Mouse (Mus musculus): Measurements from ENCODE around the gene Lbhd2. TPM values are rescaled to one million over a fixed set of nuclear protein-coding genes. Genes with fewer than 3 reads are reported as not detected.

Gene Lbhd2
- total and polyA plus RNA-seq, 3 experiments, result not detected

GRCm38 (mm10) chr12:111377376-111377973 lies 29.1 kb upstream of the Lbhd2 start, which contains the start of gene Cdc42bpb (continued):
- no peak for TF ChIP-seq ZC3H11A (IDR thresholded peaks at IDR 0.05; ENCODE audit: low read depth, low read length)
- TF ChIP-seq NRF1 (IDR thresholded peaks at IDR 0.05; ENCODE audit: low read depth, low read length), result peak; percentile 94
- peak; percentile 65 for TF ChIP-seq MEF2A (IDR thresholded peaks at IDR 0.05; ENCODE audit: borderline replicate concordance, low read depth, low read length)
- peak; percentile 85 for TF ChIP-seq NELFE (IDR thresholded peaks at IDR 0.05; ENCODE audit: low read depth, low read length)
- peak; percentile 52 for TF ChIP-seq TCF12 (IDR thresholded peaks at IDR 0.05; ENCODE audit: low read depth, low read length)
- TF ChIP-seq ETS1 (conservative IDR thresholded peaks at IDR 0.05; ENCODE audit: low read depth, low read length), result no peak
- TF ChIP-seq EP300 (IDR thresholded peaks at IDR 0.05; ENCODE audit: low read length), result no peak
- TF ChIP-seq HCFC1 (IDR thresholded peaks at IDR 0.05; ENCODE audit: low read depth, low read length), result peak; percentile 79
- TF ChIP-seq UBTF (IDR thresholded peaks at IDR 0.05; ENCODE audit: low read depth, low read length), result no peak
- no peak for TF ChIP-seq CHD1 (IDR thresholded peaks at IDR 0.05; ENCODE audit: low read depth, low read length)
- TF ChIP-seq TBP (conservative IDR thresholded peaks at IDR 0.05; ENCODE audit: low read depth, low read length), result no peak
- no peak for TF ChIP-seq JUND (conservative IDR thresholded peaks at IDR 0.05; ENCODE audit: low read depth, low read length)
- peak; percentile 60; the same call in 1 of the 2 replicates for TF ChIP-seq KAT2A (IDR thresholded peaks at IDR 0.05; ENCODE audit: insufficient replicate concordance, low read length)
- TF ChIP-seq RAD21 (IDR thresholded peaks at IDR 0.05; ENCODE audit: low read depth, low read length), result no peak
- TF ChIP-seq ELF1 (IDR thresholded peaks at IDR 0.05; ENCODE audit: low read depth, low read length), result no peak; the same call in 1 of the 2 replicates
- TF ChIP-seq CHD2 (IDR thresholded peaks at IDR 0.05; ENCODE audit: low read length), result no peak
- peak; percentile 92 for TF ChIP-seq MAZ (IDR thresholded peaks at IDR 0.05; ENCODE audit: low read depth, low read length)

GRCm38 (mm10) chr12:111377986-111378490 lies 28.6 kb upstream of the Lbhd2 start:
- no peaks in the 10 kb centered on the region for H3K79me2 ChIP-seq (replicated peaks; ENCODE audit: control insufficient read depth, extremely low read depth, insufficient read depth, poor library complexity, severe bottlenecking)
- no peaks in the 10 kb centered on the region for H3K9me3 ChIP-seq (replicated peaks; ENCODE audit: low read length)
- peak overlapping the region; percentile 64 for H3K9ac ChIP-seq (ENCODE audit: insufficient read depth, low read depth)
- in situ Hi-C loops (cut with MboI; ENCODE audit: low pct_ligation_motif_present, low pct_unique_long_range_greater_than_20kb, low sequenced_read_pairs), result no loop called here
- H3K4me2 ChIP-seq (ENCODE audit: insufficient read depth, low read depth, poor library complexity, severe bottlenecking), result peak overlapping the region; percentile 67
- H3K4me3 ChIP-seq (replicated peaks in 1 of 3; ENCODE audit: low read depth in 2 of 3, low read length in 2 of 3, poor library complexity in 1 of 3), result peak overlapping the region; percentile 78 to 99 (median 97)
- peaks cover 39% of the 10 kb centered on the region for H3K27me3 ChIP-seq (replicated peaks)
- H3K36me3 ChIP-seq (replicated peaks in 1 of 2; ENCODE audit: control insufficient read depth in 1 of 2, insufficient read depth in 1 of 2, low read length in 1 of 2), result peaks cover 0 to 2% of the 10 kb centered on the region in 2 experiments
- H3K4me1 ChIP-seq (ENCODE audit: control insufficient read depth in 1 of 2, insufficient read depth in 2 of 2), result peaks cover 4 to 31% of the 10 kb centered on the region in 2 experiments
- DNase-seq (ENCODE audit: extremely low read depth), result peak; percentile 18
- dilution Hi-C loops (cut with MboI; ENCODE audit: extremely low pct_ligation_motif_present, extremely low pct_unique_long_range_greater_than_20kb, low sequenced_read_pairs), result no loop called here
- H3K27ac ChIP-seq (ENCODE audit: insufficient read depth, low read depth), result no peak overlapping the region
- TF ChIP-seq CTCF (conservative IDR thresholded peaks at IDR 0.05 in 1 of 2, IDR thresholded peaks at IDR 0.05 in 1 of 2; ENCODE audit: low read depth in 2 of 2, low read length in 2 of 2) (no peak), IRF4 (IDR thresholded peaks at IDR 0.05; ENCODE audit: low read depth, low read length) (no peak), SMC3 (IDR thresholded peaks at IDR 0.05; ENCODE audit: low read depth, low read length) (no peak), JUND (conservative IDR thresholded peaks at IDR 0.05; ENCODE audit: low read depth, low read length) (no peak), BHLHE40 (IDR thresholded peaks at IDR 0.05; ENCODE audit: low read depth, low read length) (0 out of 2 replicates have a peak, but pooled peaks have one; percentile 53), MYC (IDR thresholded peaks at IDR 0.05; ENCODE audit: low read depth, low read length) (no peak), TBP (conservative IDR thresholded peaks at IDR 0.05; ENCODE audit: low read depth, low read length) (no peak), MXI1 (IDR thresholded peaks at IDR 0.05; ENCODE audit: low read depth, low read length) (peak; percentile 12; the same call in 1 of the 2 replicates), MAFK (IDR thresholded peaks at IDR 0.05; ENCODE audit: insufficient replicate concordance, low read length) (no peak), GABPA (IDR thresholded peaks at IDR 0.05; ENCODE audit: insufficient replicate concordance, low read depth, low read length) (no peak), CHD2 (IDR thresholded peaks at IDR 0.05; ENCODE audit: low read length) (no peak), ELF1 (IDR thresholded peaks at IDR 0.05; ENCODE audit: low read depth, low read length) (no peak), TCF12 (IDR thresholded peaks at IDR 0.05; ENCODE audit: low read depth, low read length) (peak; percentile 1; the same call in 1 of the 2 replicates), UBTF (IDR thresholded peaks at IDR 0.05; ENCODE audit: low read depth, low read length) (no peak), SIN3A (IDR thresholded peaks at IDR 0.05; ENCODE audit: low read length) (peak; percentile 9; the same call in 1 of the 2 replicates), EP300 (IDR thresholded peaks at IDR 0.05; ENCODE audit: low read length) (no peak)
